Mouse (Mus musculus) limb, embryonic 13.5 days (tissue): ENCODE measurements around the gene Mus81. TPM values are rescaled to one million over a fixed set of nuclear protein-coding genes. Genes with fewer than 3 reads are reported as not detected.
"Not testable (repeated sequence)": the region's sequence is repeated elsewhere in the genome, so short reads cannot be mapped to it uniquely, and the experiment has no call there.

Experiments
- ATAC-seq: fragments of 200-750 bp; cut with Nextera tagmentation; 2 replicates; pipeline ENCODE4 v1.8.0; 2017; ENCODE audit warnings: low read depth, moderate number of reproducible peaks, moderate TSS enrichment; ENCODE audit not compliant: low FRiP score
- H3K27ac ChIP-seq: fragments of 300-500 bp; sonication (generic); 2 replicates; pipeline ENCODE4 v1.5.1; 2015; ENCODE audit warnings: inconsistent platforms, mild to moderate bottlenecking, moderate library complexity
- H3K27me3 ChIP-seq: fragments of 300-500 bp; sonication (generic); 2 replicates; pipeline ENCODE4 v1.6.1; 2015; ENCODE audit warnings: mild to moderate bottlenecking, inconsistent platforms
- H3K36me3 ChIP-seq: fragments of 300-500 bp; sonication (generic); 2 replicates; pipeline ENCODE4 v1.6.1; 2015; ENCODE audit warnings: inconsistent platforms, mild to moderate bottlenecking, moderate library complexity
- H3K4me1 ChIP-seq: fragments of 300-500 bp; sonication (generic); 2 replicates; pipeline ENCODE4 v1.6.1; 2015; ENCODE audit warnings: inconsistent platforms
- H3K4me2 ChIP-seq: fragments of 300-500 bp; sonication (generic); replicated peaks from 2 replicates; pipeline ENCODE4 v1.6.1; 2015; ENCODE audit warnings: inconsistent platforms, mild to moderate bottlenecking, moderate library complexity
- H3K4me3 ChIP-seq: fragments of 300-500 bp; sonication (generic); 2 replicates; pipeline ENCODE4 v1.5.1; 2015; ENCODE audit warnings: moderate library complexity, mild to moderate bottlenecking, inconsistent platforms
- H3K9ac ChIP-seq: fragments of 300-500 bp; sonication (generic); 2 replicates; pipeline ENCODE4 v1.6.1; 2015; ENCODE audit warnings: mild to moderate bottlenecking, inconsistent platforms
- H3K9me3 ChIP-seq: fragments of 300-500 bp; sonication (generic); 2 replicates; pipeline ENCODE4 v1.6.1; 2016; ENCODE audit warnings: inconsistent platforms
- WGBS: fragments of 180-500 bp; shearing (Covaris S2); methylation state at CpG from one replicate; pipeline ENCODE4 v1.1.7; 2015; 5-methylcytosine and 5-hydroxymethylcytosine counted together
- polyA plus RNA-seq: library from polyadenylated mRNA; unstranded; fragments of >200 nt; fragmentation: Nextera tagmentation; extraction: Ambion mirVana; gene quantifications from 2 replicates; pipeline ENCODE4 v1.2.1, GENCODE M21; 2015

The Mus81 gene
- polyA plus RNA-seq, 1 experiment from 2014 or later: 42.8 TPM

GRCm38 (mm10) chr19:5511074-5511632 is 23.0 kb upstream of the Mus81 start:
- Histone ChIP-seq H3K4me1 (peaks cover 16% of the 10 kb centered on the region), H3K9me3 (peaks cover 9% of the 10 kb centered on the region), H3K4me3 (peak overlapping the region; percentile 49), H3K27me3 (no peaks in the 10 kb centered on the region), H3K36me3 (no peaks in the 10 kb centered on the region), H3K9ac (peak overlapping the region; percentile 74), H3K4me2 (peak overlapping the region; percentile 80), H3K27ac (no peak overlapping the region; the same call in 1 of the 2 replicates)
- no peak for ATAC-seq
- WGBS: 53% methylated on average over 15 of the region's 15 CpGs

- Histone ChIP-seq H3K27me3 (no peaks in the 10 kb centered on the region), H3K27ac (peak within 1 kb of the TSS; percentile 35; the same call in 1 of the 2 replicates), H3K4me1 (peaks cover 16% of the 10 kb centered on the region), H3K9ac (peak within 1 kb of the TSS; percentile 74), H3K9me3 (peaks cover 9% of the 10 kb centered on the region), H3K4me3 (peak within 1 kb of the TSS; percentile 49), H3K36me3 (no peaks in the 10 kb centered on the region), H3K4me2 (peak within 1 kb of the TSS; percentile 80)
- ATAC-seq: peak; percentile 99
- WGBS: 3% methylated on average over 46 of the region's 47 CpGs
Observed at GRCm38 (mm10) chr19:5510031-5511026, 22.1 kb upstream of the Mus81 start, which contains the start of gene Snx32. TSS of gene Snx32 (minus strand) at chr19:5510538.

DNA sequence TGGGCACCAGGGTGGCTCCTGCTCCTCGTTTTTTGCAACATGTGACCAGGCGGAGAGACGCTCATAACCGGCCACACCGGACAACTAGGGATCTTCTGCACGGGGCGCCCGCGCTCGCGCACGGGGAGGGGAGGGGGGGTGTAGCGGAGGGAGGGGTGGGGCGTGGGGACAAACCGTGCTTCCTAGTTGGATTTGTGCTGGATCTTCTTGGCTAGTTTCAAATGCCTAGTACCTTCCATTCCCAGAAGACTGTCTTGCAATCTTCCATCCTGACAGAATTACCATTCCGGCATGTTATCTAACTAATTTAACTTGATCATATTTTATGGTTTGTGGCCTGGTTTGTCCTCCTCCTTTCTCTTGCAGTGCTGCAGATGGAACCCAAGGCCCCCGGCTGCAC is 15.5 kb upstream of the Mus81 start, which contains the start of gene 1700020D05Rik:
Gene 1700020D05Rik, minus strand, starts transcription at position 101 of the 400 bp plus-strand sequence.
- H3K27me3 ChIP-seq: no peaks in the 10 kb centered on the region
- H3K27ac ChIP-seq: no peak within 1 kb of the TSS
- H3K9ac ChIP-seq: no peak within 1 kb of the TSS
- no peaks in the 10 kb centered on the region for H3K4me1 ChIP-seq
- H3K4me2 ChIP-seq: no peak within 1 kb of the TSS
- no peak for ATAC-seq
- no peak within 1 kb of the TSS for H3K4me3 ChIP-seq
- H3K36me3 ChIP-seq: 0 out of 2 replicates have a peak, but pooled peaks cover 4% of the 10 kb centered on the region
- WGBS: 43% methylated on average over 17 of the region's 17 CpGs
- no peaks in the 10 kb centered on the region; the same call in 1 of the 2 replicates for H3K9me3 ChIP-seq

DNA sequence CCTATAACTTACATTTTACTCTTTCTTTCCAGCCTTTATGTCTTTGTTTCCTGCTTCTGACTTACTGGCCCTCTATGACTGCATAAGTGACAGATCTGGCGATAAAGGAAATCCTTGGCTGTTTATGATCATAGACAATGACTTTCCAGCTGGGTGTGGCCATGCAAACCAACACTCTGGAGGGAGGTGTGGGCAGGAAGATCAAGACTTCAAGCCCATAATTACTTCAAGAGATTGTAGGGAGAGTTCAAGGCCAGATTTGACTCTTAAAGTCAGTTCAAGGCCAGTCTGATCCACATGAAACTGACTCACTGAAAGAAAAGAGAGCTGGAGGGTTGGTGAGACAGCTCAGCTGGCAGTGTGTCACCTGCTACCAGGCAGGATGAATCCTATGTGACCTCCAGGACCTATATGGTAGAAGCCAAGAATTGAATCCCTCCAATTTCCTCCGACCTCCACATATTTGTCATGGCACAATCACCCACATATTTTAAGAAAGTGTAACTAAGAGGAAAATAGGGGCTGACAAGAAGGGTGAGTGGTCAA is 12.2 kb upstream of the Mus81 start:
- Histone ChIP-seq H3K4me1 (no peaks in the 10 kb centered on the region), H3K27me3 (no peaks in the 10 kb centered on the region), H3K9me3 (no peaks in the 10 kb centered on the region), H3K36me3 (peaks cover 32% of the 10 kb centered on the region), H3K9ac (no peak overlapping the region), H3K4me3 (no peak overlapping the region), H3K4me2 (no peak overlapping the region), H3K27ac (no peak overlapping the region)
- 91% methylated on average over 2 of the region's 2 CpGs for WGBS
- no peak for ATAC-seq

DNA sequence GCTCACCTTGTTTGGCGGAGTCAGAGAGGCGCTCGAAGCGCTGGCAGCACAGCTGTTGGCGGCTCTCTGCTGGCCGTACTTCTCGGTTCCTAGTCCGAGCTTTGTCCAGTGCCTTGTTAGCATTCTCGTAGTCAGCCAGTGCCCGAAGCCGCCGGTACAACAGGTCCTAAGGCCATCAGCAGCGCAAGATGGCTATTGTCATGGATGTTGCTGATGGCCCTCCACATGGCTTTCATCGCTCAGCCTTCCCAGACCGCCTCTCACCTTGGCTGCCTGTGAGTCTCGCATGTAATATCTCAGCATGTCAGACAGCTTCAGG is 7.8 kb upstream of the Mus81 start:
- peaks cover 13% of the 10 kb centered on the region for H3K4me1 ChIP-seq
- 87% methylated on average over 16 of the region's 16 CpGs for WGBS
- no peak overlapping the region for H3K27ac ChIP-seq
- no peak overlapping the region for H3K9ac ChIP-seq
- no peak for ATAC-seq
- H3K4me3 ChIP-seq: no peak overlapping the region
- peaks cover 63% of the 10 kb centered on the region for H3K36me3 ChIP-seq
- H3K27me3 ChIP-seq: no peaks in the 10 kb centered on the region
- no peaks in the 10 kb centered on the region for H3K9me3 ChIP-seq
- H3K4me2 ChIP-seq: no peak overlapping the region

- Histone ChIP-seq H3K27me3 (no peaks in the 10 kb centered on the region), H3K4me3 (no peak overlapping the region), H3K27ac (no peak overlapping the region), H3K4me2 (no peak overlapping the region), H3K9me3 (no peaks in the 10 kb centered on the region), H3K4me1 (peaks cover 13% of the 10 kb centered on the region), H3K9ac (no peak overlapping the region), H3K36me3 (peaks cover 63% of the 10 kb centered on the region)
- ATAC-seq: no peak
- WGBS: 79% methylated on average over 12 of the region's 12 CpGs
Observed at GRCm38 (mm10) chr19:5495353-5496051, 7.3 kb upstream of the Mus81 start.

DNA sequence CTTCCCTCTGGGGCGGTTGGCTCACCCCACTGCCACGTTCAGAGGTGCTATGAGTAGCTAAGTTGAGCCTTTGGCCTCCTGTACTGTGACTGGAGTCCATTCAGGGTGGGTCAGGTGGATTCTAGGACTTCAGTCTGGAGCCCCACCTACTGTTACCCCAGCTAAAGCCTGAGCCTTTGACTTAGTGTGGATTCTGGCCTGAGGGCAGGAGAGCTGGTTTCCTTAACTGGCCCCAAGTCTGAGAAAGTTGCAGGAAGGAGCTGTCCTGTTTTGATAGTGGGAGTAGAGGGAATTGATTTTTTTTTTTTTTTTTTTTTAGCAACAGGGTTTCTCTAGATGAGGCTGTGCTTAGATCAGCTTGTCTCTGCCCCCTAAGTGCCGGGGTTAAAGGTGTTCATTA is 6.1 kb upstream of the Mus81 start:
- Histone ChIP-seq H3K4me3 (no peak overlapping the region), H3K36me3 (peaks cover 63% of the 10 kb centered on the region), H3K9ac (no peak overlapping the region), H3K27me3 (no peaks in the 10 kb centered on the region), H3K4me1 (peaks cover 19% of the 10 kb centered on the region), H3K9me3 (no peaks in the 10 kb centered on the region), H3K27ac (no peak overlapping the region), H3K4me2 (no peak overlapping the region)
- no peak for ATAC-seq
- 90% methylated on average over 3 of the region's 3 CpGs for WGBS

GRCm38 (mm10) chr19:5493301-5493721 is 5.1 kb upstream of the Mus81 start:
- not testable (repeated sequence) for ATAC-seq, H3K9me3 ChIP-seq, H3K4me3 ChIP-seq, H3K27ac ChIP-seq, H3K27me3 ChIP-seq, H3K4me2 ChIP-seq, H3K9ac ChIP-seq
- 71% methylated on average over 9 of the region's 9 CpGs for WGBS
- Histone ChIP-seq H3K4me1 (peaks cover 25% of the 10 kb centered on the region), H3K36me3 (peaks cover 63% of the 10 kb centered on the region)

GRCm38 (mm10) chr19:5492641-5493040 is 4.4 kb upstream of the Mus81 start:
- no peak overlapping the region; the same call in 1 of the 2 replicates for H3K4me2 ChIP-seq
- H3K9me3 ChIP-seq: no peaks in the 10 kb centered on the region
- H3K4me3 ChIP-seq: no peak overlapping the region
- 81% methylated on average over 4 of the region's 4 CpGs for WGBS
- no peak for ATAC-seq
- no peak overlapping the region for H3K9ac ChIP-seq
- no peaks in the 10 kb centered on the region for H3K27me3 ChIP-seq
- no peak overlapping the region for H3K27ac ChIP-seq
- H3K4me1 ChIP-seq: peaks cover 25% of the 10 kb centered on the region
- H3K36me3 ChIP-seq: peaks cover 57% of the 10 kb centered on the region

GRCm38 (mm10) chr19:5490898-5491708 is 2.9 kb upstream of the Mus81 start:
- peak overlapping the region; percentile 98 for H3K4me3 ChIP-seq
- peak overlapping the region; percentile 98 for H3K27ac ChIP-seq
- no peaks in the 10 kb centered on the region for H3K27me3 ChIP-seq
- peak overlapping the region; percentile 83 for H3K4me2 ChIP-seq
- H3K36me3 ChIP-seq: peaks cover 49% of the 10 kb centered on the region
- peaks cover 38% of the 10 kb centered on the region for H3K4me1 ChIP-seq
- peak overlapping the region; percentile 97 for H3K9ac ChIP-seq
- WGBS: under 1% methylated on average over 58 of the region's 59 CpGs
- no peaks in the 10 kb centered on the region for H3K9me3 ChIP-seq
- 0 out of 2 replicates have a peak, but pooled peaks have one; percentile 6 for ATAC-seq

- H3K4me3 ChIP-seq: peak within 1 kb of the TSS; percentile 98
- H3K4me2 ChIP-seq: peak within 1 kb of the TSS; percentile 83
- peak within 1 kb of the TSS; percentile 99 for H3K27ac ChIP-seq
- peak within 1 kb of the TSS; percentile 97 for H3K9ac ChIP-seq
- peaks cover 39% of the 10 kb centered on the region for H3K4me1 ChIP-seq
- WGBS: 0% methylated on average over 59 of the region's 62 CpGs
- H3K9me3 ChIP-seq: no peaks in the 10 kb centered on the region
- peak; percentile 70 for ATAC-seq
- no peaks in the 10 kb centered on the region for H3K27me3 ChIP-seq
- H3K36me3 ChIP-seq: peaks cover 49% of the 10 kb centered on the region
Observed at GRCm38 (mm10) chr19:5490313-5490897, 2.2 kb upstream of the Mus81 start, which contains the start of gene Cfl1. TSS of gene Cfl1 (plus strand) at chr19:5490455.
